Mouse (Mus musculus) stomach, postnatal 0 days (tissue): ENCODE measurements around the gene Meox2. TPM values are rescaled to one million over a fixed set of nuclear protein-coding genes. Genes with fewer than 3 reads are reported as not detected.

Source experiments
- ATAC-seq: fragments of 200-750 bp; cut with Nextera tagmentation; 2 replicates; pipeline ENCODE4 v1.8.0; 2017; ENCODE audit not compliant: low FRiP score, low TSS enrichment
- DNase-seq: peaks from one replicate; pipeline ENCODE4 v3.0.0-alpha.2; 2016; ENCODE audit warnings: low spot score
- H3K27ac ChIP-seq: fragments of 300-500 bp; sonication (generic); replicated peaks from 2 replicates; pipeline ENCODE4 v1.5.1; 2014; ENCODE audit warnings: mild to moderate bottlenecking, control low read depth
- H3K27me3 ChIP-seq: fragments of 300-500 bp; sonication (generic); 2 replicates; pipeline ENCODE4 v1.6.1; 2014; ENCODE audit warnings: low read length; ENCODE audit not compliant: control insufficient read depth, insufficient read depth
- H3K36me3 ChIP-seq: fragments of 300-500 bp; sonication (generic); 2 replicates; pipeline ENCODE4 v1.6.1; 2014; ENCODE audit warnings: low read length, mixed read lengths; ENCODE audit not compliant: control insufficient read depth, insufficient read depth
- H3K4me1 ChIP-seq: fragments of 300-500 bp; sonication (generic); replicated peaks from 2 replicates; pipeline ENCODE4 v1.6.1; 2014; ENCODE audit warnings: antibody characterized with exemption; ENCODE audit not compliant: control insufficient read depth, insufficient read depth
- H3K4me2 ChIP-seq: fragments of 300-500 bp; sonication (generic); replicated peaks from 2 replicates; pipeline ENCODE4 v1.6.1; 2014; ENCODE audit warnings: low read depth, mild to moderate bottlenecking, control low read depth, moderate library complexity
- H3K4me3 ChIP-seq: fragments of 300-500 bp; sonication (generic); 2 replicates; pipeline ENCODE4 v1.5.1; 2014; ENCODE audit warnings: low read depth, low read length, control low read depth
- H3K9ac ChIP-seq: fragments of 300-500 bp; sonication (generic); 2 replicates; pipeline ENCODE4 v1.6.1; 2014; ENCODE audit warnings: mild to moderate bottlenecking, low read length, control low read depth, mixed read lengths
- H3K9me3 ChIP-seq: fragments of 300-500 bp; sonication (generic); 2 replicates; pipeline ENCODE4 v1.6.1; 2016; ENCODE audit warnings: low read length; ENCODE audit not compliant: control insufficient read depth
- CTCF ChIP-seq: IDR thresholded peaks from 2 replicates; pipeline ENCODE4 v1.5.1; 2016; ENCODE audit warnings: antibody characterized with exemption, low read depth, mild to moderate bottlenecking, moderate library complexity
- EP300 ChIP-seq: optimal IDR thresholded peaks from 2 replicates; pipeline ENCODE3; 2016; ENCODE audit warnings: antibody characterized with exemption
- WGBS: fragments of 180-500 bp; shearing (Covaris S2); extraction: QIAGEN DNeasy Blood & Tissue Kit; methylation state at CpG from one replicate; pipeline ENCODE4 v1.1.7; 2014; 5-methylcytosine and 5-hydroxymethylcytosine counted together
- polyA plus RNA-seq: library from polyadenylated mRNA; unstranded; fragments of >200 nt; fragmentation: Nextera tagmentation; extraction: Ambion mirVana; gene quantifications from 2 replicates; pipeline ENCODE4 v1.2.1, GENCODE M21; 2015

The Meox2 gene
- polyA plus RNA-seq, 1 experiment from 2014 or later: 2.7 TPM

DNA sequence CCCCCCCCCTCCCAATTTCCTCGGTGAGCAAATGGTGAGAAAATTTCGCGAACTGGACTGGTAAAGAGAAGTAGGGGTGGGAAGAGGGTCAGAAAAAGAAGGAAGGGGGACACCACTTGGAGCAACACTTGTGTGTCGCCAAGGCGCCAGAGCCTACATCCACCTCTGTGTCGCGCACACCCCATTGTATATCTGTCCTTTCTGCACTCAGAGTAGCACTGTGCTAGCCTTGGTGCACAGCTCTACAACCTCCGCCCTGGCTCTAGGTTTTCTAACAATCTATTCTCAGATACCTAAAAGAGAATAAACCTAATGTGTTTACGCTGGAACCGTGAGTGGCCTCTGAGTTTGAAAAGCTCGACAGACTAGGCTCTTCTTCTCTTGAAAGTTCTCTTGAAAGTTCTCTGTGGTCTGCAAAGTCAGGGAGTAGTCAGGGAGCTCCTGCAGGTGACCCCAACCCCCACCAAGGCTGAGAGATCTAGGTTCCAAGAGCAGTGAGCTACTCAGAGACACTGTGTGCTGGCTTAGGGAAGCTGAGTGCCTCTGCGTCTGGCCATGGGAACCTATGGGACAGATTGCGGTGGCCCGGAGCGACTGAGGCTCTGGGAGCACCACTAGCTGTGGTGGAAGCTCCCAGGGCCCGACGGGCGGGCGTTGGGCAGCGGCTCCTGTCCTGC, 489 bp upstream of the Meox2 start:
- no peaks in the 10 kb centered on the region for H3K9me3 ChIP-seq
- H3K9ac ChIP-seq: no peak overlapping the region
- no peaks in the 10 kb centered on the region for H3K36me3 ChIP-seq
- H3K4me2 ChIP-seq: peak overlapping the region; percentile 75
- H3K27ac ChIP-seq: 0 out of 2 replicates have a peak overlapping the region, but pooled peaks have one; percentile 4
- 24% methylated on average over 20 of the region's 20 CpGs for WGBS
- TF ChIP-seq CTCF: no peak
- TF ChIP-seq EP300: no peak
- no peaks in the 10 kb centered on the region for H3K4me1 ChIP-seq
- no peak for ATAC-seq
- H3K4me3 ChIP-seq: peak overlapping the region; percentile 51
- H3K27me3 ChIP-seq: no peaks in the 10 kb centered on the region
- DNase-seq: no peak

DNA sequence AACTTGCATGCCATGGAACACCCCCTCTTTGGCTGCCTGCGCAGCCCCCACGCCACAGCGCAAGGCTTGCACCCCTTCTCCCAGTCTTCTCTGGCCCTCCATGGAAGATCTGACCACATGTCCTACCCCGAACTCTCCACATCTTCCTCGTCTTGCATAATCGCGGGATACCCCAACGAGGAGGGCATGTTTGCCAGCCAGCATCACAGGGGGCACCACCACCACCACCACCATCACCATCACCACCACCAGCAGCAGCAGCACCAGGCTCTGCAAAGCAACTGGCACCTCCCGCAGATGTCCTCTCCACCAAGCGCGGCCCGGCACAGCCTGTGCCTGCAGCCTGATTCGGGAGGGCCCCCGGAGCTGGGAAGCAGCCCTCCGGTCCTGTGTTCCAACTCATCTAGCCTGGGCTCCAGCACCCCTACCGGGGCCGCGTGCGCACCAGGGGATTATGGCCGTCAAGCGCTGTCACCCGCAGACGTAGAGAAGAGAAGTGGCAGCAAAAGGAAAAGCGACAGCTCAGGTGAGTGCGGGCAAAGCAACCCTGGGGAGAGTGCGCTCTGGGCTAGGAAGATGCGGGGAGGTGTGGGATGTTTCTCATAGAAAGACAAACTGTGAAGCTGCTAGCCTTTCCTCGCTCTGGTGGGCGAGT, 606 bp downstream of the Meox2 start:
- no peaks in the 10 kb centered on the region for H3K27me3 ChIP-seq
- no peaks in the 10 kb centered on the region for H3K9me3 ChIP-seq
- no peaks in the 10 kb centered on the region for H3K36me3 ChIP-seq
- 2% methylated on average over 29 of the region's 29 CpGs for WGBS
- no peaks in the 10 kb centered on the region for H3K4me1 ChIP-seq
- TF ChIP-seq EP300 (no peak), CTCF (no peak)
- DNase-seq (peak; percentile 16), ATAC-seq (no peak; the same call in 1 of the 2 replicates)
- H3K4me2 ChIP-seq: peak overlapping the region; percentile 75
- peak overlapping the region; percentile 47; the same call in 1 of the 2 replicates for H3K9ac ChIP-seq
- peak overlapping the region; percentile 51 for H3K4me3 ChIP-seq
- H3K27ac ChIP-seq: no peak overlapping the region; the same call in 1 of the 2 replicates

DNA sequence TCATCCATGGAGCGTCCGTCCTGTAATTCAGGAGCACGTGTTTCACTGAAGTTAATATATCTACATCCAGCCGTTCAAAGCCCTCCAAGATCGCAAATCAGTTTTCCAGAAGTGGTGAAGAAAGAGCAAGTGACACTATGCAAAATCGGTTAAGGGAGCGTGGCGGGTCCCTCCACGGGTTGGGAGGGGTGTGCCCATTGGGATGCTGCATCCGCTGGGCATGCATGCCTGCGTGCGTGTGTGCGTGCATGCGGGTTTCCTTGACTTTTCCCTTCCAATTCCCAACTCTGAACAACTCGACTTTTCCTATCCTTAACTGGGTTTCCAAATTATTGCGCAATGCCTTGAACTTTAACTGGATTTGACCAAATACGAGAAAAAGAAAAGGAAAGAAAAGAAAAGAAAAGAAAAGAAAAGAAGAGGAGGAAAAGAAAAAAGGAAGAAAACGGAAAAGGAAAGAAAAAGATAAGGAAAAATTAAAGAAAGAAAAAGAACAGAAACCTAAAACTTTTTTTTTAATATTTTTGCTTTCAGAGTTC, 1.2 kb downstream of the Meox2 start:
- Histone ChIP-seq H3K36me3 (no peaks in the 10 kb centered on the region), H3K4me2 (peak overlapping the region; percentile 75), H3K4me3 (peak overlapping the region; percentile 51), H3K4me1 (no peaks in the 10 kb centered on the region), H3K27ac (no peak overlapping the region), H3K27me3 (no peaks in the 10 kb centered on the region), H3K9me3 (no peaks in the 10 kb centered on the region), H3K9ac (no peak overlapping the region; the same call in 1 of the 2 replicates)
- DNase-seq (no peak), ATAC-seq (no peak)
- TF ChIP-seq EP300: no peak
- TF ChIP-seq CTCF: no peak
- WGBS: 7% methylated on average over 18 of the region's 18 CpGs

DNA sequence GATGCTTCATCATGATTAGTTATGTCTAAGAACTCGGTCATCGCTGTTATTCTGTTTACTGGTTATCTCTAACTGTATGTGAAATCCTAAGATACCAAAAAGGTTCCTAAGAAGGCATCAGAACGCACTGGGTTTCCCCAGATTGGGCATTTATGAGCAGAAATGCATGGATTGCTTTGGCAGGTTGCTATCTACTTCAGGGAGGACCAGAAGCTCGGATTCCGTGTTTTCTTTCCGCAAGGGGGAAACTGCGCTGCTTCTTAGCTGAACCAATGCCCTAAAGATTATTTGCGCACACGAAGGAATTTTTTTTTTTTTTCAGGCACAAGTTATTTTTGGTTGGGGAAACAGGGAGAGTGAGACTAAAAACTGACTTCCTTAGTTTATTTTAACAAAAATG, 2.6 kb downstream of the Meox2 start:
- Histone ChIP-seq H3K4me1 (no peaks in the 10 kb centered on the region), H3K27ac (no peak overlapping the region), H3K4me3 (peak overlapping the region; percentile 1; the same call in 1 of the 2 replicates), H3K36me3 (no peaks in the 10 kb centered on the region), H3K27me3 (no peaks in the 10 kb centered on the region), H3K9ac (no peak overlapping the region), H3K9me3 (no peaks in the 10 kb centered on the region), H3K4me2 (peak overlapping the region; percentile 31; the same call in 1 of the 2 replicates)
- no peak for TF ChIP-seq CTCF
- ATAC-seq (no peak), DNase-seq (no peak)
- WGBS: 53% methylated on average over 9 of the region's 9 CpGs

DNA sequence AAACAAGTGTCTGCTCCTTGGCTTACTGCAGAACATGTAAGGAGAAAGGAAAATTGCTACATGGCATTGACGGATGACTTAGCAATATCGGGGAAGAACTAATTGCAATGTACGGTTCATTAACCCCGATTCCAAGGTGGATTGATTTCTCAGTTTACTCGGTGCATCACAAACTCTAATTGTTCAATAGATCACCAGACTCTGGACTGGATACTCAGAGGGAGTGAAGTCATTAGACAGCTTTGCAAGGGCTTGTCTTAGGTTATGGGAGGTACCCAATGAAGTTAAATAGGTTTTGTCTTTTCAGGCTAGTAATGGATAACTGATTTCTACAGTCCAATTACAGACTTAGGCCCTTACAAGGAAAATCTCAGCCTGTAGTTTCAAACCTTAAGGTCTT, 10.9 kb downstream of the Meox2 start:
- DNase-seq: no peak
- 79% methylated on average over 5 of the region's 5 CpGs for WGBS
- ATAC-seq: no peak

DNA sequence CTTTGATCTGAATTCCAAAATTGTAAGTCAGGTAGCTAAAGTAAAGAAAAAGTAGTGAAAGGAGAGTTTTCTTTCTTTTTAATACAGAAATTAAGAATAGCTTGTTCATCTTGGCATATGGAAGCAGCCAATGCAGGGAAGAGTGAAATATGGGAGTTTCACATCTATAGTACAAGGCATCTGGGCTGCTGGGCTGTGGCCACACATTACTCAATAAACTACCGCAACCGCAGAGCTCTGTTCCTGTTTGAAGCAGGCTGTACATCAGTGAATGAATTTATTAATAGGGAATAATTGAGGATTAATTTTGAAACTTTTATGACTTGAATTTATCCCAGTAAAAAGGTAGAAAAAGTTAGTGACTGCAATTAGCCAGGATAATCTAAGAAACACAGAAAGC, 15.4 kb downstream of the Meox2 start:
- 60% methylated on average over 2 of the region's 2 CpGs for WGBS
- no peak for TF ChIP-seq CTCF
- no peak for TF ChIP-seq EP300
- Histone ChIP-seq H3K36me3 (no peaks in the 10 kb centered on the region), H3K4me2 (no peak overlapping the region), H3K4me3 (no peak overlapping the region), H3K27me3 (no peaks in the 10 kb centered on the region), H3K9me3 (no peaks in the 10 kb centered on the region), H3K4me1 (no peaks in the 10 kb centered on the region), H3K9ac (no peak overlapping the region), H3K27ac (no peak overlapping the region)
- ATAC-seq (no peak), DNase-seq (no peak)

More for the DNA sequence above, 10.9 kb downstream of the Meox2 start:
- no peak for TF ChIP-seq EP300
- no peak for TF ChIP-seq CTCF
- Histone ChIP-seq H3K27me3 (no peaks in the 10 kb centered on the region), H3K36me3 (no peaks in the 10 kb centered on the region), H3K4me2 (no peak overlapping the region), H3K9ac (no peak overlapping the region), H3K27ac (no peak overlapping the region), H3K4me1 (no peaks in the 10 kb centered on the region), H3K9me3 (no peaks in the 10 kb centered on the region), H3K4me3 (no peak overlapping the region)
